Mouse (Mus musculus) heart, embryonic 10.5 days (tissue): ENCODE results near the gene Tfam. TPM values are rescaled to one million over a fixed set of nuclear protein-coding genes. Genes with fewer than 3 reads are reported as not detected.

Experiments
- DNase-seq: peaks from one replicate; pipeline ENCODE4 v3.0.0-alpha.2; 2017; ENCODE audit warnings: low spot score
- H3K27ac ChIP-seq: fragments of 300-500 bp; sonication (generic); 2 replicates; pipeline ENCODE4 v1.5.1; 2016; ENCODE audit warnings: mild to moderate bottlenecking
- H3K27me3 ChIP-seq: fragments of 300-500 bp; sonication (generic); 2 replicates; pipeline ENCODE4 v1.6.1; 2016; ENCODE audit warnings: mild to moderate bottlenecking; ENCODE audit not compliant: poor library complexity, insufficient read depth, severe bottlenecking
- H3K36me3 ChIP-seq: fragments of 300-500 bp; sonication (generic); 2 replicates; pipeline ENCODE4 v1.6.1; 2016; ENCODE audit warnings: mild to moderate bottlenecking, moderate library complexity
- H3K4me1 ChIP-seq: fragments of 300-500 bp; sonication (generic); 2 replicates; pipeline ENCODE4 v1.6.1; 2016; ENCODE audit warnings: mild to moderate bottlenecking
- H3K4me3 ChIP-seq: fragments of 300-500 bp; sonication (generic); 2 replicates; pipeline ENCODE4 v1.5.1; 2016; ENCODE audit warnings: mild to moderate bottlenecking, moderate library complexity
- H3K9me3 ChIP-seq: fragments of 300-500 bp; sonication (generic); 2 replicates; pipeline ENCODE4 v1.6.1; 2016; ENCODE audit warnings: mild to moderate bottlenecking, moderate library complexity
- WGBS: fragments of 180-500 bp; shearing (Covaris S2); methylation state at CpG from one replicate; pipeline ENCODE4 v1.1.7; 2016; 5-methylcytosine and 5-hydroxymethylcytosine counted together
- polyA plus RNA-seq: library from polyadenylated mRNA; unstranded; fragments of >200 nt; fragmentation: Nextera tagmentation; extraction: Ambion mirVana; gene quantifications from 2 replicates; pipeline ENCODE4 v1.2.1, GENCODE M21; 2016

Gene Tfam
- polyA plus RNA-seq, 1 experiment from 2014 or later = 78.1 TPM

- Histone ChIP-seq H3K9me3 (no peaks in the 10 kb centered on the region), H3K36me3 (no peaks in the 10 kb centered on the region), H3K27me3 (no peaks in the 10 kb centered on the region), H3K27ac (no peak overlapping the region), H3K4me3 (no peak overlapping the region), H3K4me1 (peaks cover 7% of the 10 kb centered on the region; the same call in 1 of the 2 replicates)
- 80% methylated on average over 2 of the region's 2 CpGs for WGBS
- no peak for DNase-seq
These were observed 57.0 kb downstream of the Tfam start for GRCm38 (mm10) chr10:71181091-71181490.

GRCm38 (mm10) chr10:71180057-71180456, 58.0 kb downstream of the Tfam start:
- Histone ChIP-seq H3K9me3 (no peaks in the 10 kb centered on the region), H3K27ac (no peak overlapping the region), H3K4me3 (no peak overlapping the region), H3K27me3 (no peaks in the 10 kb centered on the region), H3K36me3 (no peaks in the 10 kb centered on the region), H3K4me1 (peaks cover 7% of the 10 kb centered on the region; the same call in 1 of the 2 replicates)
- WGBS = 93% methylated on average over 2 of the region's 2 CpGs
- no peak for DNase-seq

- no peaks in the 10 kb centered on the region for H3K36me3 ChIP-seq
- H3K9me3 ChIP-seq = no peaks in the 10 kb centered on the region
- no peak overlapping the region for H3K27ac ChIP-seq
- H3K27me3 ChIP-seq = no peaks in the 10 kb centered on the region
- WGBS = 78% methylated on average over 7 of the region's 7 CpGs
- DNase-seq = no peak
- no peaks in the 10 kb centered on the region for H3K4me1 ChIP-seq
- no peak overlapping the region for H3K4me3 ChIP-seq
These were observed 60.9 kb downstream of the Tfam start for GRCm38 (mm10) chr10:71177201-71177600.

- Histone ChIP-seq H3K9me3 (no peaks in the 10 kb centered on the region; the same call in 1 of the 2 replicates), H3K36me3 (no peaks in the 10 kb centered on the region), H3K27ac (no peak overlapping the region), H3K4me1 (no peaks in the 10 kb centered on the region), H3K4me3 (no peak overlapping the region), H3K27me3 (no peaks in the 10 kb centered on the region)
- WGBS = 81% methylated on average over 8 of the region's 8 CpGs
- no peak for DNase-seq
These were observed 61.7 kb downstream of the Tfam start for GRCm38 (mm10) chr10:71176341-71176740.

Other genes with a start within 250 kb of the Tfam start
- gene Bicc1, start 78.6 kb downstream of the Tfam start, polyA plus RNA-seq = 7.8 and 10.4 TPM in 2 replicates
- 59.7 and 65.2 TPM in 2 replicates for gene Ube2d1, start 47.0 kb upstream of the Tfam start, polyA plus RNA-seq
- gene Cisd1, start 106.7 kb upstream of the Tfam start, polyA plus RNA-seq = 127 and 162 TPM in 2 replicates
- 10.6 and 11.7 TPM in 2 replicates for gene Ipmk, start 109.5 kb upstream of the Tfam start, polyA plus RNA-seq